Mouse (Mus musculus): ENCODE data around the gene Ppp1r21.

Ppp1r21 gene

GRCm38 (mm10) chr17:88516477-88516876, 13.4 kb upstream of the Ppp1r21 start:
- in situ Hi-C loops (cut with MboI; ENCODE audit: unreplicated experiment in 2 of 2) = loop anchor here (25.0 kb wide), 1 partner anchor 829 kb away; no protein-coding TSS in a partner anchor

GRCm38 (mm10) chr17:88527781-88528180, 2.1 kb upstream of the Ppp1r21 start:
- in situ Hi-C loops (cut with MboI; ENCODE audit: unreplicated experiment in 2 of 2) = loop anchor here (5.0 kb wide), 2 partner anchors 110 to 115 kb away; no protein-coding TSS in a partner anchor

GRCm38 (mm10) chr17:88530236-88530619, 310 bp downstream of the Ppp1r21 start:
- in situ Hi-C loops (cut with MboI; ENCODE audit: unreplicated experiment in 2 of 2) = no loop called here

- in situ Hi-C loops (cut with MboI; ENCODE audit: unreplicated experiment in 2 of 2) = no loop called here
These were observed 749 bp downstream of the Ppp1r21 start for GRCm38 (mm10) chr17:88530667-88531066.

- in situ Hi-C loops (cut with MboI; ENCODE audit: unreplicated experiment in 2 of 2) = no loop called here
These were observed 1.3 kb downstream of the Ppp1r21 start for GRCm38 (mm10) chr17:88531176-88531575.

GRCm38 (mm10) chr17:88537842-88538430, 8.0 kb downstream of the Ppp1r21 start:
- in situ Hi-C loops (cut with MboI; ENCODE audit: unreplicated experiment in 2 of 2) = no loop called here

GRCm38 (mm10) chr17:88542771-88543416, 13.0 kb downstream of the Ppp1r21 start:
- in situ Hi-C loops (cut with MboI; ENCODE audit: unreplicated experiment in 2 of 2) = no loop called here

- in situ Hi-C loops (cut with MboI; ENCODE audit: unreplicated experiment in 2 of 2) = no loop called here
These were observed 13.5 kb downstream of the Ppp1r21 start for GRCm38 (mm10) chr17:88543417-88543782.

GRCm38 (mm10) chr17:88545217-88545784, 15.4 kb downstream of the Ppp1r21 start:
- in situ Hi-C loops (cut with MboI; ENCODE audit: unreplicated experiment in 2 of 2) = no loop called here

- in situ Hi-C loops (cut with MboI; ENCODE audit: unreplicated experiment in 2 of 2) = no loop called here
These were observed 16.8 kb downstream of the Ppp1r21 start for GRCm38 (mm10) chr17:88546745-88547144.

- in situ Hi-C loops (cut with MboI; ENCODE audit: unreplicated experiment in 2 of 2) = no loop called here
These were observed 19.7 kb downstream of the Ppp1r21 start for GRCm38 (mm10) chr17:88549411-88550191.

GRCm38 (mm10) chr17:88550351-88550750, 20.4 kb downstream of the Ppp1r21 start:
- in situ Hi-C loops (cut with MboI; ENCODE audit: unreplicated experiment in 2 of 2) = no loop called here

GRCm38 (mm10) chr17:88550981-88551940, 21.3 kb downstream of the Ppp1r21 start:
- in situ Hi-C loops (cut with MboI; ENCODE audit: unreplicated experiment in 2 of 2) = no loop called here

GRCm38 (mm10) chr17:88552556-88552955, 22.6 kb downstream of the Ppp1r21 start:
- in situ Hi-C loops (cut with MboI; ENCODE audit: unreplicated experiment in 2 of 2) = no loop called here

GRCm38 (mm10) chr17:88553001-88553449, 23.1 kb downstream of the Ppp1r21 start:
- in situ Hi-C loops (cut with MboI; ENCODE audit: unreplicated experiment in 2 of 2) = no loop called here

- in situ Hi-C loops (cut with MboI; ENCODE audit: unreplicated experiment in 2 of 2) = no loop called here
These were observed 23.7 kb downstream of the Ppp1r21 start for GRCm38 (mm10) chr17:88553473-88554087.

GRCm38 (mm10) chr17:88556176-88556575, 26.3 kb downstream of the Ppp1r21 start:
- in situ Hi-C loops (cut with MboI; ENCODE audit: unreplicated experiment in 2 of 2) = no loop called here

GRCm38 (mm10) chr17:88556688-88557087, 26.8 kb downstream of the Ppp1r21 start:
- in situ Hi-C loops (cut with MboI; ENCODE audit: unreplicated experiment in 2 of 2) = no loop called here

- in situ Hi-C loops (cut with MboI; ENCODE audit: unreplicated experiment in 2 of 2) = no loop called here
These were observed 28.4 kb downstream of the Ppp1r21 start for GRCm38 (mm10) chr17:88558168-88558842.
